Comparison of ENCODE assay signal across 23 mouse cellular contexts in the genomic region with DNA sequence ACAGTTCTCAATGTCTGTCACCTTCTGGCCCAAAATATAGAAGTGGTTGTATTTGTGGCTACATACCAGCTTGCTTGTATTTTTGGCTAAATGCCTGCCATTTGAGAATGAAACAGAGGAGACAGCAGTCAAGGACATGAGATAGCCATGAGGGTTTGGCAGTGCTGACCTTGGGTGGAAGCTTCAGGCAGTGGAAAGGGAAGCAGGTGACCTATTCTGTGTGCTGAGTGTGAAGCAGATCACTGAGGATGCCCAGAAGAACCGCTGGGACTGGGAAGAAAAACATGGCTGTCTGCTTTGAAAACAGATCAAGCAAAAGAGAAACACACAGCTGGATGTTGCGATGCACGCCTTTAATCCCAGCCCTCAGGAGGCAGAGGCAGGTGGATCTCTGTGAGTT.
"Had no signal": no experiment of that assay in that cellular context is flagged by ENCODE, and none has a peak within 500 bp of the region (broad histone marks: within the 10 kb centered on the region; RNA-seq: fewer than 3 reads in every experiment).

No protein-coding gene starts in this region.

- H3K27ac ChIP-seq: limb, embryonic 10.5 days; limb, embryonic 13.5 days; liver, embryonic 12.5 days; liver, embryonic 15.5 days; lung, embryonic 15.5 days; midbrain, embryonic 10.5 days; midbrain, embryonic 13.5 days; neural tube, embryonic 13.5 days; stomach, embryonic 15.5 days had no signal

- H3K36me3 ChIP-seq: limb, embryonic 10.5 days; limb, embryonic 13.5 days; liver, embryonic 12.5 days; liver, embryonic 15.5 days; lung, embryonic 15.5 days; midbrain, embryonic 10.5 days; midbrain, embryonic 13.5 days; neural tube, embryonic 13.5 days; stomach, embryonic 15.5 days had no signal

- H3K4me2 ChIP-seq: limb, embryonic 13.5 days; liver, embryonic 12.5 days; liver, embryonic 15.5 days; lung, embryonic 15.5 days; midbrain, embryonic 13.5 days; neural tube, embryonic 13.5 days; stomach, embryonic 15.5 days had no signal

- H3K27me3 ChIP-seq: liver, embryonic 12.5 days; liver, embryonic 15.5 days; lung, embryonic 15.5 days; stomach, embryonic 15.5 days had no signal

- H3K4me1 ChIP-seq: liver, embryonic 12.5 days; liver, embryonic 15.5 days; neural tube, embryonic 13.5 days had no signal

- H3K9me3 ChIP-seq: limb, embryonic 10.5 days; limb, embryonic 13.5 days; liver, embryonic 12.5 days; liver, embryonic 15.5 days; lung, embryonic 15.5 days; neural tube, embryonic 13.5 days; stomach, embryonic 15.5 days had no signal

- ATAC-seq: liver, embryonic 12.5 days; midbrain, embryonic 13.5 days; midbrain, embryonic 16.5 days had no signal

- H3K4me3 ChIP-seq: limb, embryonic 10.5 days; limb, embryonic 13.5 days; liver, embryonic 12.5 days; liver, embryonic 15.5 days; lung, embryonic 15.5 days; megakaryocyte, embryonic 14.5 days; midbrain, embryonic 10.5 days; midbrain, embryonic 13.5 days; myocyte; neural tube, embryonic 13.5 days; stomach, embryonic 15.5 days had no signal

- DNase-seq: kidney, postnatal 14 days; kidney, postnatal 4 days; liver; lung, adult 18-20 months; lung, postnatal 10 days; lung, postnatal 36 days; retina, postnatal 1 day; right cerebral cortex, postnatal 25 days; spleen, adult 18-20 months; thymus, adult 18-20 months; thymus, postnatal 36 days had no signal

- H3K9ac ChIP-seq: limb, embryonic 13.5 days; liver, embryonic 12.5 days; liver, embryonic 15.5 days; lung, embryonic 15.5 days; midbrain, embryonic 13.5 days; neural tube, embryonic 13.5 days; stomach, embryonic 15.5 days had no signal
